Mouse (Mus musculus): ENCODE measurements around the gene Kif17.

- TF ChIP-seq POLR2A (IDR thresholded peaks at IDR 0.05; ENCODE audit: borderline replicate concordance, control insufficient read depth, low read depth, low read length): no peak
- TF ChIP-seq CTCF (IDR thresholded peaks at IDR 0.05; ENCODE audit: control insufficient read depth, insufficient read depth, low read length): no peak
Observed at GRCm38 (mm10) chr4:138342778-138343177, 92.5 kb downstream of the Kif17 start.
